Mouse (Mus musculus) heart, adult 2 months (tissue): ENCODE results near the gene Fos.

Experiments
- CTCF ChIP-seq: fragments of 200-600 bp; IDR thresholded peaks from 2 replicates; pipeline ENCODE4 v1.8.1; 2022; ENCODE audit warnings: antibody characterized with exemption, mild to moderate bottlenecking, moderate library complexity
- POLR2A ChIP-seq: fragments of 200-500 bp; IDR thresholded peaks from 2 replicates; pipeline ENCODE4 v1.6.1; 2011; ENCODE audit warnings: mild to moderate bottlenecking, low read depth, low read length, control low read depth; ENCODE audit not compliant: insufficient read depth

GRCm38 (mm10) chr12:85496336-85496735 lies 22.6 kb downstream of the Fos start:
- TF ChIP-seq POLR2A, result no peak
- TF ChIP-seq CTCF, result no peak
